Mouse (Mus musculus) midbrain, embryonic 13.5 days (tissue): Measurements from ENCODE around the gene Blnk. TPM values are rescaled to one million over a fixed set of nuclear protein-coding genes. Genes with fewer than 3 reads are reported as not detected.

Experiments used
- ATAC-seq: fragments of 200-750 bp; cut with Nextera tagmentation; 2 replicates; pipeline ENCODE4 v1.8.0; 2017; ENCODE audit warnings: mild to moderate bottlenecking, moderate TSS enrichment, moderate library complexity
- H3K27ac ChIP-seq: fragments of 300-500 bp; sonication (generic); 2 replicates; pipeline ENCODE4 v1.5.1; 2015; ENCODE audit warnings: inconsistent platforms, mild to moderate bottlenecking, moderate library complexity
- H3K27me3 ChIP-seq: fragments of 300-500 bp; sonication (generic); 2 replicates; pipeline ENCODE4 v1.6.1; 2015; ENCODE audit warnings: mild to moderate bottlenecking, inconsistent platforms
- H3K36me3 ChIP-seq: fragments of 300-500 bp; sonication (generic); 2 replicates; pipeline ENCODE4 v1.6.1; 2015; ENCODE audit warnings: mild to moderate bottlenecking, inconsistent platforms
- H3K4me1 ChIP-seq: fragments of 300-500 bp; sonication (generic); replicated peaks from 2 replicates; pipeline ENCODE4 v1.6.1; 2015; ENCODE audit warnings: inconsistent platforms
- H3K4me2 ChIP-seq: fragments of 300-500 bp; sonication (generic); replicated peaks from 2 replicates; pipeline ENCODE4 v1.6.1; 2015; ENCODE audit warnings: moderate library complexity, mild to moderate bottlenecking, inconsistent platforms
- H3K4me3 ChIP-seq: fragments of 300-500 bp; sonication (generic); replicated peaks from 2 replicates; pipeline ENCODE4 v1.5.1; 2015; ENCODE audit warnings: mild to moderate bottlenecking, inconsistent platforms
- H3K9ac ChIP-seq: fragments of 300-500 bp; sonication (generic); replicated peaks from 2 replicates; pipeline ENCODE4 v1.6.1; 2015; ENCODE audit warnings: mild to moderate bottlenecking, inconsistent platforms
- H3K9me3 ChIP-seq: fragments of 300-500 bp; sonication (generic); 2 replicates; pipeline ENCODE4 v1.6.1; 2016; ENCODE audit warnings: mild to moderate bottlenecking, inconsistent platforms
- WGBS: fragments of 180-500 bp; shearing (Covaris S2); methylation state at CpG from one replicate; pipeline ENCODE4 v1.1.7; 2015; 5-methylcytosine and 5-hydroxymethylcytosine counted together
- polyA plus RNA-seq: library from polyadenylated mRNA; unstranded; fragments of >200 nt; fragmentation: Nextera tagmentation; extraction: Ambion mirVana; gene quantifications from 2 replicates; pipeline ENCODE4 v1.2.1, GENCODE M21; 2015

The Blnk gene
- polyA plus RNA-seq, 1 experiment from 2014 or later, result 0.32 TPM

DNA sequence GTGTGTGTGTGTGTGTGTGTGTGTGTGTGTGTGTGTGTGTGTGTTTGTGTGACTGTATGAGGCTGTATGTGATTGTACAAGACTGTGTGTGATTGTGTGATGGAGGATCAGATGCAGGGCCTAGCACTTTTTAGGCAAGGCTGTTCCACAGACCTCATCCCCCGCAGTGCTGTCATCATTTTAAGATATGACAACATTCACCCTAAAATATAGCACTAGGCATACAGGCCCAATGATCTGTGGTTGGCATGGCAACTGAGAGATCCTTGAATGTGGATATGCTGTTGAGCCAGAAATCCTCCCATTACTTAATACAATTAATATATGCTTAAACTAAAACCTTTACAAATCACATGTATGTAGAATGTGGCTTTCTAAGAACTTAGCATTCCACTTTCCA lies 9.8 kb downstream of the Blnk start:
- H3K9ac ChIP-seq, result no peak overlapping the region
- 95% methylated on average over 1 of the region's 1 CpGs for WGBS
- H3K4me1 ChIP-seq, result no peaks in the 10 kb centered on the region
- no peak overlapping the region for H3K4me2 ChIP-seq
- H3K27ac ChIP-seq, result no peak overlapping the region
- no peak overlapping the region for H3K4me3 ChIP-seq
- H3K27me3 ChIP-seq, result no peaks in the 10 kb centered on the region
- H3K36me3 ChIP-seq, result no peaks in the 10 kb centered on the region
- no peak for ATAC-seq
- H3K9me3 ChIP-seq, result no peaks in the 10 kb centered on the region

DNA sequence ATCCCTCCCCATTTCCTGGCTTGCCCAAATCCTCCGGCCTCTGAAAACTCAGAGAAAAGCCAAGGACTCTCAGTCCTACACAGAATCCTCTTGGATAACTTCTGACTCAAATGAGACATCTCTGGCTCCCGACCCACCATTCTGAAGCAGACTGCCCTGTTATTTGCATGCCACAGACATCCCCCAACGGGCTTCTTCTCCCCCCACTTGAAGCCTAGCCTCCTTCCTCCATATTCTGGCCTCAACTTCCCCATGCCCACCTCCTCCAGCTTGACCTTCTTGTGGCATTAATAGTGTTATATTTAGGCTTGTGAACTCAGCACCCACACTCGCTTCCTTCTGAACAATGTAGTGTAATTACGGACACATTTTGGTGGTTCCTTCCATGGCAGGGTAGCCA lies 13.7 kb downstream of the Blnk start:
- H3K4me3 ChIP-seq, result no peak overlapping the region
- 0 out of 2 replicates have a peak, but pooled peaks cover 4% of the 10 kb centered on the region for H3K4me1 ChIP-seq
- no peaks in the 10 kb centered on the region for H3K9me3 ChIP-seq
- ATAC-seq, result no peak
- H3K9ac ChIP-seq, result no peak overlapping the region
- no peak overlapping the region for H3K27ac ChIP-seq
- H3K27me3 ChIP-seq, result no peaks in the 10 kb centered on the region
- WGBS, result 80% methylated on average over 5 of the region's 5 CpGs
- no peak overlapping the region for H3K4me2 ChIP-seq
- H3K36me3 ChIP-seq, result no peaks in the 10 kb centered on the region

DNA sequence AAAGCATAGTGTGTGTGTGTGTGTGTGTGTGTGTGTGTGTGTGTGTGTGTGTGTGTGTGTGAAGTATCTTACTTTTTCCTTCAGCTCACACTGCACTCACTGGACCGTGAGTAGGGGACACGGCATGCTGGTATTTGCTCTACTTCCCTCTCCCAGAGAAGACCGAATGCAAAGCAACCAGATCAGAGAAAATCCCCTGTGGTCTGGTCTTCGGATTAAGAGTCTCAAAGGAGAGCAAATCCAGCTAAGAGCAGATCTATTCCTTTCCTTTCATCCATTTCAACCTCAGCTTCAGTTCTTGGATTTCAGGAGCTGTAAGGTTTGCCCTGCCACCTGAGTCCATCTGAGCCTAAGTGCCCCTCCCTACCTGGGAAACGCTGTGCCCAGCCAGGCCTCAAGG lies 16.3 kb downstream of the Blnk start:
- H3K9me3 ChIP-seq, result no peaks in the 10 kb centered on the region
- no peaks in the 10 kb centered on the region for H3K36me3 ChIP-seq
- 0 out of 2 replicates have a peak, but pooled peaks cover 4% of the 10 kb centered on the region for H3K4me1 ChIP-seq
- H3K9ac ChIP-seq, result no peak overlapping the region
- no peak for ATAC-seq
- no peaks in the 10 kb centered on the region for H3K27me3 ChIP-seq
- no peak overlapping the region for H3K4me2 ChIP-seq
- H3K4me3 ChIP-seq, result no peak overlapping the region
- no peak overlapping the region for H3K27ac ChIP-seq
- WGBS, result 14% methylated on average over 5 of the region's 5 CpGs

DNA sequence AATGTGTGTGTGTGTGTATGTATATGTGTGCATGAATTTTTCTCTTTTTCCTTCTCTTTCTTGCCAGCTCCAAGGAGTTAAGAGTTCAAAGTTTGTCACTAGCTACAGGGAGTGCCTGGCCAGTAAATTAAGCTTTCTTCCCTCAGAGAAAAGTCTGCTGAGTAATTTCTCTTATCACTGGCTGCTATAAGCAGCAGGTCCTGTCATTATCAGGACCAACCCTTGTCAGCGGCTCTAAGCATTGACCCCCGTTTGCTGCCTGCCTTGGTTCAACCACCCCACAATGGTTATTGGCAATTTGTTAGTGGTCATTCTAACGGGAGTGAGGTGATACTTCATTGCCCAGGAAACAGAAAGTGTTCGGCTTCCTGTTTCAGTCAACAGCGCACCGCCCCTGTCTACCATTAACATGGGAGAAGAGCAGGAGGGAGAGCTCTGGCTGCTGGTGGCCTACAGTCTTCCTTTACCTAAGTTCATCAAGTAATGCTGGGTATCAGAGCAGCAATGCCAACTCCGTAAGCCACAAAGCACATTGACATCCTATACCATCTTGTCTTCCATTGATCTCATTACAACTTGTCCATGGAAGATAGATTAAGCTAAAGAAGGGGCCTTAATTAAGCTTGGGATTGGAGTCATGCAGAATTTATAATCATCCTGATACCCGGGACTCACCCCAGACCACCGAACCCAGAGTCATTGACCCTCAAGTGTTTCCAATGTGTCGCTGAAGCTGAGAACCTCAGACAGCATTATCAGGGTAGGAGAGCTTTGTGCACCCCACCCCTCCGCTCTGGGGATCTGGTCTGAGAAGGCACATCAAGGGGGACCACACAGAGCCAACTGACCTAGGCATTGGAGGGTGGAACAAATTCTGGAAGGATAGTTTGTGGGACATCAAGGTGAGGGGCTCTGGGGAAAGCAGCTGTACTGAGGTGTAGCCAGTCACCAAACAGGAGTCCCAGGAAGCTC lies 17.1 kb downstream of the Blnk start:
- no peak for ATAC-seq
- H3K9me3 ChIP-seq, result no peaks in the 10 kb centered on the region
- WGBS, result 87% methylated on average over 11 of the region's 11 CpGs
- H3K9ac ChIP-seq, result no peak overlapping the region
- no peak overlapping the region for H3K4me3 ChIP-seq
- H3K27me3 ChIP-seq, result no peaks in the 10 kb centered on the region
- H3K4me2 ChIP-seq, result no peak overlapping the region
- no peak overlapping the region for H3K27ac ChIP-seq
- H3K36me3 ChIP-seq, result no peaks in the 10 kb centered on the region
- H3K4me1 ChIP-seq, result 0 out of 2 replicates have a peak, but pooled peaks cover 4% of the 10 kb centered on the region

DNA sequence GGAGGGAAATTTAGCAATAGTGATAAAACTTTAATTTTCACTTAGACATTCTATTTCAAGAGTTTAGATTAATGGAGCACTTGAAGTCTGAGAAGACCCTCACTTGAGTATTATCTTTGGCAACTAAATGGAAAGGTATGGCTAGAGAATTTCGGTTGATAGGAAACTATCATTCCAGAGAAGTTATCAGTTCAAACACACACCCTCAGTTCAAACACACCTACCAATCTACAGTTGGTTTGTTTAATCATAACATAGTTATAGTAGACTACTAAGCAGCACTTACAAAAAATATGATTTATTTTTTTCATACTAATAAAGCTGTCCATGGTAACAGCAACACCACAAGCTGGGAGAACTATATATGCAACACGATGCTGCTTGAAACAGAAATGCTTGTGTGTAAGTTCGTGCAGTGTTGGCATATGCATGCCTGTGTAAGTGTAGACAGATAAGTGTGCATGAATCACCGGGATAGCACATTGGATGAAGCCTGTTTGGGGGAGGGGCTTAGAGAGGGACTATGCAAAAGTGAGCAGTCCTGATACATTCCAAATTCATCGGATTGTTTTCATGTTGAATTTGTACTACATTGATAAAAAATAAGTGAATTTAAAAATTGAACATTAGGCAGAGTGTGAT lies 22.9 kb downstream of the Blnk start:
- H3K27ac ChIP-seq, result no peak overlapping the region
- no peak overlapping the region for H3K4me3 ChIP-seq
- WGBS, result 90% methylated on average over 5 of the region's 5 CpGs
- no peak overlapping the region for H3K9ac ChIP-seq
- H3K27me3 ChIP-seq, result no peaks in the 10 kb centered on the region
- H3K9me3 ChIP-seq, result no peaks in the 10 kb centered on the region
- H3K36me3 ChIP-seq, result no peaks in the 10 kb centered on the region
- no peak overlapping the region for H3K4me2 ChIP-seq
- no peak for ATAC-seq
- H3K4me1 ChIP-seq, result no peaks in the 10 kb centered on the region

DNA sequence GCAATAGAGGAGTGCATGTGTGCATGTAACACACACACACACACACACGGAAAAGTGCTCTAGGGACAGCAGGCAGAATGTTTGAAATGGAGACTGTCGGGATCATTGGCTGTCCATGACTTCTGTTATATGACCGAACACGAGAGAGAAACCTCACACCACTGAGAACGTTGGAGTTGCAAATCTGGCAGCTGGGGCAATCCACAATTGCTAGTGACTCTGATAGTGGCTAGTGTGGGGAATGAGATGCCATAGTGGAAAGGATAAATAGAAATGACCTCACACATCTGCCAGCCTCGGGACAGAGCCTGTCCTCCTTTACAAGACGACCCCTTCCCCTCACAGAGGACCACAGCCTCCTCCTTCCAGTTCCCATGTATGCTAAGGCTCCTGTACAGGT lies 23.6 kb downstream of the Blnk start:
- Histone ChIP-seq H3K36me3 (no peaks in the 10 kb centered on the region), H3K9ac (no peak overlapping the region), H3K4me2 (no peak overlapping the region), H3K9me3 (no peaks in the 10 kb centered on the region), H3K4me3 (no peak overlapping the region), H3K4me1 (no peaks in the 10 kb centered on the region), H3K27ac (no peak overlapping the region), H3K27me3 (no peaks in the 10 kb centered on the region)
- WGBS, result 83% methylated on average over 7 of the region's 7 CpGs
- ATAC-seq, result no peak

DNA sequence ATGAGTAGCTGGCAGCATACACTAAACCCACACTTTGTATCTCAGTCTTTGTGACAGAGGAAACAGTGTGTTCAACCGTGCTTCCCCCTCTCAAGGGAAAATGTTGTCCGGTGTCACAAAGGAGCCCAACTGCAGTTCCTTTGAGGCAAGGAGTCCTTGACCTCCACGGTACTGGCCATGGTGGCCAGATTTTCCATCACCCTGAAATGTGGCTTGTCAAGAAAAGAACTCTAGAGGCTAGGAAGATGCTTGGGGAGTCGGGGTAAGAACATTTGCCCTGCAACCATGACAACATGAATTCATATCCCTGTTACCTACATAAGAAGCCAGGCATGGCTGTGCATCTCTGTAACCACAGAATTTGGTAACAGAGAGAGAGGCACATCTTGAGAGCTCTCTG lies 24.0 kb downstream of the Blnk start:
- Histone ChIP-seq H3K4me2 (no peak overlapping the region), H3K9me3 (no peaks in the 10 kb centered on the region), H3K36me3 (no peaks in the 10 kb centered on the region), H3K4me3 (no peak overlapping the region), H3K27ac (no peak overlapping the region), H3K9ac (no peak overlapping the region), H3K4me1 (no peaks in the 10 kb centered on the region), H3K27me3 (no peaks in the 10 kb centered on the region)
- WGBS, result 82% methylated on average over 4 of the region's 4 CpGs
- ATAC-seq, result no peak

DNA sequence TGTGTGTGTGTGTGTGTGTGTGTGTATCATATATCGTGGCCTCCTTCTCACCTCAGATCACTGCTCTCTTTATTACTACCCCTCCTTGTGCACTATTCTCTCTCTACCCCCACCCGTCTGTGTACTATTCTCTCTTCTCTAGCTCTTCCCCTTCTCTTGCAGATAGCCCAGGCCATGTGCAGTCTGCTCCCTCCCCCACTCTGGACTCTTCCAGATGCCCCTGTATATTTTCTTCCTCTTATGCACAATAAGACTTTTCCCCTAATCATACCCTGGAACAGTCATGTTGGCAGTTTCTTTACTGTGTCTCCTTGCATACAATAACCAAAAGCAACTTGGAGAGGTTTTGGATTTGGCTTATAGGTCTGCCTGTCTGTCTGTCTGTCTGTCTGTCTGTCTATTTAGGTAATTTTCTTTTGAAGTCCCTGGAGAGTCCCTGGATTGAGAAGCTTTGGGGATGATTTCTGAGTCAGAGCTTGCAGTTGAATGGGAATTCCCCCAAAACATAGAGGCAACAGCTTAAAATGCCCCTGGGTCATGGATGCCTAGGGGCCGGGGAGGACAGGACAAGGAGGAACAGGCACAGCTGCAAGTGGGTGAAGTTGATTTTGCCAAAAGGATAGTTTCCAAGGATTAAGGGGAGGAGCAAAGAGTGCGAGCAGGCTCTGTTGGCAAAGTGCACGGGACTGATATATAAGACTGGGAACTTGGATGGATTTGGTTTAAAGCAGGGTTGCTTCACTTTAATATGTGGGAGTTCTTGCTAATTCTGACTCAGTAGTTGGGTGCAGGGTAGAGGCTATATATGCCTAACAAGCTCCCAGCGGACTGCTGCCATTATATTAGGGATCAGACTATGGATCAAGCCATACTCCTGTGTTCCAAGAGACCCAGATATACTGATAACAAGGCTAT lies 29.1 kb downstream of the Blnk start:
- no peaks in the 10 kb centered on the region for H3K9me3 ChIP-seq
- H3K27ac ChIP-seq, result no peak overlapping the region
- H3K27me3 ChIP-seq, result no peaks in the 10 kb centered on the region
- H3K4me2 ChIP-seq, result no peak overlapping the region
- WGBS, result 74% methylated on average over 6 of the region's 6 CpGs
- ATAC-seq, result no peak
- no peak overlapping the region for H3K9ac ChIP-seq
- H3K4me1 ChIP-seq, result no peaks in the 10 kb centered on the region; the same call in 1 of the 2 replicates
- no peaks in the 10 kb centered on the region for H3K36me3 ChIP-seq
- no peak overlapping the region for H3K4me3 ChIP-seq

DNA sequence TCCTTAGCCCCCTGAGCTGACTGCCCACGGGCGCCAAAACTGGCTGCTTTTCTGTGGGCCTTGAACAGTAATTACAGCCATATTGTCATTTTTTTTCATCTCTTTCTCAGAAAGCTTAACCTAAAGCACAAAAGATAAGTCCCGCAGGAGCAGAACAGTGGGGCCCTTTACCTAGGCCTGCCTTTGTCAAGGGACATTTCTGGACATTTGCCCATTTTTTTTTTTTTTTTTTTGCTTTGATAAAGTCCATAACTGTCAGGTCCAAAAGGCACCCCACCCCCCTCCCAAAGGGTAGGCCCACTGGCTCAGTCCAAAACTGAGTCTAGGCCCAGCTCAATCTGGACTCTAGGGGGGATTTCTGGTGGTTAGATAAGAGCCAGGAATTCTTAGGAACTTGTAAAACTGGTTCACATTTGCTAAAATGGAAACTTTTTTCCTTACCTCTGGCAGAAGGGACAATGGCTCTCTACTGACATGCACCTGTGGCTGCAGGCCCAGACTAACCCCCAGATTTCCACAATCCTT lies 29.9 kb downstream of the Blnk start:
- ATAC-seq, result no peak
- 55% methylated on average over 3 of the region's 3 CpGs for WGBS
- no peak overlapping the region for H3K4me2 ChIP-seq

DNA sequence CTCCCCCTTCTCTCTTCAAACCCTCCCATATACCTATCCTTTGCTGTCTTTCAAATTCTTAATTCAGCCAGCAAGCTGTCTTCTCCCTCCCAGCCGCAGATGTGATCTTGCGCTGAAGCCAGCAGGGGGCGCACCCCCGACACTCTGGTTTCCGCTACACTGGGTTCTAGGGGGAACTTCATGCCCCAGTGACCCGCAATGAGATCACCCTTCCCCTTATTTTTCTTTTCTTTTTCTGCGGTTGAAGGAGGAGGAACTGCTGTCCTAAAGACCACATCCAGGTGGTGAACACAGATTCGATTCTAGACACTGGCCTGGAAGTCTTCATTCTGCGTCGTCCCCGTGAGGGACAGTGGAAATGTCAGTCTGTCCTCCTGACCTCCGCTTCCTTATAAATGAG lies 31.3 kb downstream of the Blnk start:
- H3K9me3 ChIP-seq, result no peaks in the 10 kb centered on the region
- peaks cover 3% of the 10 kb centered on the region; the same call in 1 of the 2 replicates for H3K4me1 ChIP-seq
- no peak overlapping the region for H3K9ac ChIP-seq
- H3K27me3 ChIP-seq, result no peaks in the 10 kb centered on the region
- H3K4me3 ChIP-seq, result no peak overlapping the region
- no peak overlapping the region for H3K4me2 ChIP-seq
- H3K27ac ChIP-seq, result no peak overlapping the region
- 50% methylated on average over 12 of the region's 12 CpGs for WGBS
- no peaks in the 10 kb centered on the region for H3K36me3 ChIP-seq
- ATAC-seq, result no peak

More for the DNA sequence above, 29.9 kb downstream of the Blnk start:
- Histone ChIP-seq H3K4me3 (no peak overlapping the region), H3K36me3 (no peaks in the 10 kb centered on the region), H3K9me3 (no peaks in the 10 kb centered on the region), H3K27me3 (no peaks in the 10 kb centered on the region), H3K27ac (no peak overlapping the region), H3K4me1 (no peaks in the 10 kb centered on the region; the same call in 1 of the 2 replicates), H3K9ac (no peak overlapping the region)

DNA sequence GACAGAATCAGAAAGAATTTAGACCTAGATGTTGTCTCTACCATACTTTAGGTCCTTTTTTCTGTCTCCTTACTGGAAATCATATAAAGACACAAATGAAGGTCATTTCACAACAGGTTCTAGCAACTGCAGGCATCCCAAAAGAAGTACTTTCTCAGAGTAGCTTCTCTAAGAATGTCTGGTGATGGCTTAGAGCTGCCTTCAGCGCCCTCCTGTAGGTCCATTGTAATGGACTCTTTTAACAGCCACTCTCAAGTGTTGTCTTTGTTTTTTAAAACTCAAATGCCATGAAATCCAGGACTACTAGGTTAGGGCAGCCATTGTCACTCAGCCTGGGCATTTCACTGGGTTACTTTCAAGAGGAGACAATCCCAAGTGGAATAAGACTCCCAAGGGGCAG lies 35.4 kb downstream of the Blnk start:
- Histone ChIP-seq H3K27ac (no peak overlapping the region), H3K4me3 (no peak overlapping the region), H3K9ac (no peak overlapping the region), H3K4me2 (no peak overlapping the region), H3K36me3 (no peaks in the 10 kb centered on the region), H3K27me3 (no peaks in the 10 kb centered on the region), H3K4me1 (peaks cover 3% of the 10 kb centered on the region; the same call in 1 of the 2 replicates), H3K9me3 (no peaks in the 10 kb centered on the region)
- WGBS, result 15% methylated on average over 1 of the region's 1 CpGs
- no peak for ATAC-seq
